Mouse (Mus musculus) olfactory bulb, adult 2 months (tissue): ENCODE data around the gene Slc12a7.

ENCODE experiments used
- CTCF ChIP-seq: fragments of 200-500 bp; IDR thresholded peaks from 2 replicates; pipeline ENCODE4 v1.5.1; 2012; ENCODE audit warnings: low read depth, mild to moderate bottlenecking, low read length, moderate library complexity; ENCODE audit not compliant: insufficient read depth
- POLR2A ChIP-seq: fragments of 200-500 bp; IDR thresholded peaks from 2 replicates; pipeline ENCODE4 v1.6.1; 2012; ENCODE audit warnings: mild to moderate bottlenecking, low read depth, low read length, moderate library complexity; ENCODE audit not compliant: insufficient read depth

- TF ChIP-seq POLR2A (no peak), CTCF (no peak)
Observed at GRCm38 (mm10) chr13:73714020-73714419, 18.9 kb upstream of the Slc12a7 start.
